Mouse (Mus musculus): Measurements from ENCODE around the gene H2-Eb1. TPM values are rescaled to one million over a fixed set of nuclear protein-coding genes. Genes with fewer than 3 reads are reported as not detected.

H2-Eb1 gene
- total and polyA plus RNA-seq, 2 experiments from 2014 or later, result 0.52 to 4.1 TPM

DNA sequence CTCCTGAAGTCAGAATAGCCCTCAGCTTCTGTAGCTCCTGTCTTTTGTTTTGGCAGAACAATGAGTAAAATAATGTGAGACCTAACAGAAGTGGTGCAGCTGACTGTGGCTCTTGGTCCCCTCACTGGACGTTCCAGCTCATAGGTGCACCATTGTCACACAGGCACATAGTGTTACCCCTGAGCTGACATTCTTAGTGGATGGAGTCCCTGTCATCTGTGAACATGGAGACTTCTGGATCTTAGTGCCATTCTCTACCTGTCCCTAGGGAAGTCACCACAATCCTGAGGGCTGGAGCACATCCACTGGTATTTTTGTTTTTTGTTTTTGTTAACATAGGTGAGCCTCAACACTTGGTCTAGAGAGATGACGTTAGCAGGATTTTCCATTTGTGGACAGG is 34.7 kb upstream of the H2-Eb1 start:
- TF ChIP-seq CTCF (IDR thresholded peaks at IDR 0.05; ENCODE audit: low read depth), result no peak
- H3K4me3 ChIP-seq (ENCODE audit: low read length), result no peak overlapping the region
- H3K36me3 ChIP-seq (ENCODE audit: insufficient read depth, low read length), result no peaks in the 10 kb centered on the region
- no peak overlapping the region for H3K4me2 ChIP-seq (ENCODE audit: low read depth, low read length)
- no peaks in the 10 kb centered on the region for H3K27me3 ChIP-seq (ENCODE audit: insufficient read depth, low read length)
- DNase-seq (ENCODE audit: low spot score), result no peak
- ATAC-seq, result no peak
- H3K9ac ChIP-seq (replicated peaks; ENCODE audit: low read length), result no peak overlapping the region
- H3K27ac ChIP-seq, result no peak overlapping the region
- no peaks in the 10 kb centered on the region for H3K9me3 ChIP-seq (ENCODE audit: low read length)
- 82% methylated on average over 2 of the region's 2 CpGs for WGBS
- no peaks in the 10 kb centered on the region for H3K4me1 ChIP-seq (ENCODE audit: insufficient read depth, low read length)

DNA sequence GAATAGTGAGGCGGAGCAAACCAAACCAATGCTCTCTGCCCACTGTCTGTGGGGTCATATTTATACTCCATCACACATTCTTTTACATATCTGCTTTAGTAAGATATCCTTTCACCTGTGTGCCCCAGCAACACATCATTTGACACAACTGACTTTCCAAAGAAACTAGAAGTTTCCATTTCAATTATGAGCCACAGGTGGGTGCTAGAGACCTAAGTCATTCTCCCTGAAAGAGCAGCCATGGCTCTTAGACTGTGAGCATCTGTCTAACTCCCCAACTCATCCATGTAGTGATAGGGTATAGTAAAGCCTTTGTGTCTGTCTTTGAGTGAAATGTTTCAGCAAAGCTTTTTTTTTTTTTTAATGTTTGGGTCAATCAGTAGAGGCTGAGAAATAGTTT is 33.6 kb upstream of the H2-Eb1 start:
- Histone ChIP-seq H3K36me3 (ENCODE audit: insufficient read depth, low read length) (no peaks in the 10 kb centered on the region), H3K9ac (replicated peaks; ENCODE audit: low read length) (no peak overlapping the region), H3K4me3 (ENCODE audit: low read length) (no peak overlapping the region), H3K4me1 (ENCODE audit: insufficient read depth, low read length) (no peaks in the 10 kb centered on the region), H3K4me2 (ENCODE audit: low read depth, low read length) (no peak overlapping the region), H3K27me3 (ENCODE audit: insufficient read depth, low read length) (no peaks in the 10 kb centered on the region), H3K9me3 (ENCODE audit: low read length) (no peaks in the 10 kb centered on the region), H3K27ac (no peak overlapping the region)
- no peak for TF ChIP-seq CTCF (IDR thresholded peaks at IDR 0.05; ENCODE audit: low read depth)
- DNase-seq (ENCODE audit: low spot score) (no peak), ATAC-seq (no peak)
- WGBS, result 92% methylated on average over 1 of the region's 1 CpGs

DNA sequence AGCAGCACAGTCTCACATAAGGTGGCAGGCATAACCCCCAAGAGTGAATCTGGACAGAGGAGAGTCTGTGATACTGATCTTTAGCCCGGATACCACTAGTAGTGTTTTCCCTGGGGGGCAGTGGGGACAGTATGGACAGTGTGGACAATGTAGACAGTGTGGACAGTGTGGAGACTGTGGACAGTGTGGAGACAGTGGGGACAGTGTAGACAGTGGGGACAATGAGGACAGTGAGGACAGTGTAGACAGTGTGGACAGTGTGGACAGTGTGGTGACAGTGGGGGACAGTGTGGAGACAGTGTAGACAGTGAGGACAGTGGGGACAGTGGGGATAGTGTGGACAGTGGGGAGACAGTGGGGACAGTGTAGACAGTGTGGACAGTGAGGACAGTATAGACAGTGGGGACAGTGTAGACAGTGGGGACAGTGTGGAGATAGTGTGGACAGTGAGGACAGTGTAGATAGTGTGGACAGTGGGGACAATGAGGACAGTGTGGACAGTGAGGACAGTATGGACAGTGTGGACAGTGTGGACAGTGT is 25.1 kb upstream of the H2-Eb1 start:
- 0 out of 2 replicates have a peak, but pooled peaks have one; percentile 32 for ATAC-seq
- H3K9ac ChIP-seq (replicated peaks; ENCODE audit: low read length), result no peak overlapping the region
- H3K36me3 ChIP-seq (ENCODE audit: insufficient read depth, low read length), result no peaks in the 10 kb centered on the region
- no peaks in the 10 kb centered on the region for H3K4me1 ChIP-seq (ENCODE audit: insufficient read depth, low read length)
- H3K4me3 ChIP-seq (ENCODE audit: low read length), result no peak overlapping the region
- no peaks in the 10 kb centered on the region for H3K9me3 ChIP-seq (ENCODE audit: low read length)
- no peaks in the 10 kb centered on the region for H3K27me3 ChIP-seq (ENCODE audit: insufficient read depth, low read length)
- no peak for TF ChIP-seq CTCF (IDR thresholded peaks at IDR 0.05; ENCODE audit: low read depth)
- no peak overlapping the region for H3K4me2 ChIP-seq (ENCODE audit: low read depth, low read length)
- 81% methylated on average over 1 of the region's 1 CpGs for WGBS
- no peak overlapping the region for H3K27ac ChIP-seq
- DNase-seq (ENCODE audit: low spot score), result no peak

DNA sequence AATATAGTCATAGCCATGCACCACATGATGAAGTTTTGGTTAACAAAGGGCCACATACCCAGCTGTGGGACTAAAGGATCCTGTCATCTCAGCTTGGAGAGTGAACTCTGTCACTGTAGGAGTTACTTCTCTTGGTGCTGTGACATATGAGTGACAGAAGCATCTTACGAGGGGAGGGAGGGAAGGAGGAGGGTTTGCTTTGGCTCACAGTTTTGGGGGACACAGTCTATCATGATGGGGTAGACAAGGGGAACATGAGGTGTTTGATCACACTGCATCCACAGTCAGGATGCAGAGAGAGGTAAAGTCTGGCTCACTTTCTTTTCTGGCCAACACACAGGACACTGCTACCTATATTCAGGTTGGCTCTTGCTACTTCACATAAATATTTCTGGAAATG is 23.8 kb upstream of the H2-Eb1 start:
- Histone ChIP-seq H3K9me3 (ENCODE audit: low read length) (no peaks in the 10 kb centered on the region), H3K4me2 (ENCODE audit: low read depth, low read length) (no peak overlapping the region), H3K4me1 (ENCODE audit: insufficient read depth, low read length) (no peaks in the 10 kb centered on the region), H3K27ac (no peak overlapping the region), H3K27me3 (ENCODE audit: insufficient read depth, low read length) (no peaks in the 10 kb centered on the region), H3K36me3 (ENCODE audit: insufficient read depth, low read length) (no peaks in the 10 kb centered on the region), H3K9ac (replicated peaks; ENCODE audit: low read length) (no peak overlapping the region), H3K4me3 (ENCODE audit: low read length) (no peak overlapping the region)
- 62% methylated on average over 1 of the region's 1 CpGs for WGBS
- DNase-seq (ENCODE audit: low spot score) (no peak), ATAC-seq (no peak)
- TF ChIP-seq CTCF (IDR thresholded peaks at IDR 0.05; ENCODE audit: low read depth), result no peak

DNA sequence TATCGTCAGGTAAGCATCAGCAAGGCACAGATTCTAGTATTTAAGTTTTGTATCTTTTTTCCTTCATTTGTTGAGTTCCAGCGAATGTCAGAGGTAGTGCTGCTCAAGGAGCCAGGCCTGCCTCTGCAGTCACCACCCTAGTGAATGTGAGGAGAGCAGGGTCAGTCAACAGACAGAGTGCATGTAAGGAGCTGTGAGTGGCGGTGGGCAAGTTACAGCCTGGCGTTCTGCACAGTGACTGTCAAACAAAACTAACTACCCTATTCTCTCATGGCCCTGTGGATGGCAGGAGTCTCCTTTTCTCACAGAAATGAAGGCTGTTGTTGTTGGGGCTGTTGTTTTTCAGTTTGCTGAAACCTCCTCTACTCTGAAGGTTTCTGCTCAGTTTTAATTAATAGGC is 20.3 kb upstream of the H2-Eb1 start:
- WGBS, result 83% methylated on average over 4 of the region's 4 CpGs
- H3K4me3 ChIP-seq (ENCODE audit: low read length), result no peak overlapping the region
- no peaks in the 10 kb centered on the region for H3K36me3 ChIP-seq (ENCODE audit: insufficient read depth, low read length)
- no peak overlapping the region for H3K27ac ChIP-seq
- no peaks in the 10 kb centered on the region for H3K9me3 ChIP-seq (ENCODE audit: low read length)
- ATAC-seq (no peak), DNase-seq (ENCODE audit: low spot score) (no peak)
- H3K4me1 ChIP-seq (ENCODE audit: insufficient read depth, low read length), result no peaks in the 10 kb centered on the region
- no peak overlapping the region for H3K9ac ChIP-seq (replicated peaks; ENCODE audit: low read length)
- no peaks in the 10 kb centered on the region for H3K27me3 ChIP-seq (ENCODE audit: insufficient read depth, low read length)
- H3K4me2 ChIP-seq (ENCODE audit: low read depth, low read length), result no peak overlapping the region
- TF ChIP-seq CTCF (IDR thresholded peaks at IDR 0.05; ENCODE audit: low read depth), result no peak

DNA sequence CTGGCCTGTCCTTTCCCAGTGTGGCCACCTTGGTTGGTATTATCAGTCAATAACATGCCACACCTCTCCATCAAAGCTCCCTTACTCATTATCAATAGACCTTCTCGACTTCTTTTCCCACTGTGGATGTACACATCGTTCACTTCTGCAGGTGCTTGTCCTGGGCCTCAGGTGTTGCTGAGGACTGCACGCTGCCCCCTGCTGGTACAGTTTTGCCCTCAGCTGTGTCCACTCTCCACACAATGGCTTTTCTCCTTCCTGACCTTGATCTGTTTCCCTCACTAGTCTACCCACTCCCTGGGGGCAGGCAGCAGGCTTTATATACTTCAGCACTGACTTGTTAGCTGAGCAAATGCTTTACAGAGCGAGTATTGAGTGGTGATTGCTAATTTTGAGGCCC is 19.8 kb upstream of the H2-Eb1 start:
- Histone ChIP-seq H3K4me3 (ENCODE audit: low read length) (no peak overlapping the region), H3K4me1 (ENCODE audit: insufficient read depth, low read length) (no peaks in the 10 kb centered on the region), H3K4me2 (ENCODE audit: low read depth, low read length) (no peak overlapping the region), H3K9me3 (ENCODE audit: low read length) (no peaks in the 10 kb centered on the region), H3K27ac (no peak overlapping the region), H3K36me3 (ENCODE audit: insufficient read depth, low read length) (no peaks in the 10 kb centered on the region), H3K27me3 (ENCODE audit: insufficient read depth, low read length) (no peaks in the 10 kb centered on the region), H3K9ac (replicated peaks; ENCODE audit: low read length) (no peak overlapping the region)
- TF ChIP-seq CTCF (IDR thresholded peaks at IDR 0.05; ENCODE audit: low read depth), result peak; percentile 45
- DNase-seq (ENCODE audit: low spot score) (no peak), ATAC-seq (no peak)
- 42% methylated on average over 4 of the region's 4 CpGs for WGBS

DNA sequence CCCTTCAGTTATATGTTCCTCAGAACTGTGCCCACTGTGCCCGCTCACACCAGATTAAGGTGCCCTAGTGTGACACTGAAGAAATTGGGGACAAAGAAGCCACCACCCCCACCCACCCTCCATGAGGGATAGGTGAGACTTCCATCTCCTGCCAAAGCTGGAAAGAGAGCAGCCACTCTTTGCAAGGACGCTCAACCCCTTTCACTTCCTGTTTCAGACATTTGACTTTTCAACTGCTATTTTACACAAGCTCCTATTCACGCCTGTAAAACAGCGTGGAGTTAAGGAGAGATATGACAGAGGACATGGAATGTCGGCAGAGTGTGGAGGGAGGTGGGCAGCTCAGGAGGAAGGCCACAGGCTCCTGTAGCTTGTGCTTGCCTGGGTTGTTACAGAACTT is 19.2 kb upstream of the H2-Eb1 start:
- Histone ChIP-seq H3K36me3 (ENCODE audit: insufficient read depth, low read length) (no peaks in the 10 kb centered on the region), H3K9ac (replicated peaks; ENCODE audit: low read length) (no peak overlapping the region), H3K27ac (no peak overlapping the region), H3K4me1 (ENCODE audit: insufficient read depth, low read length) (no peaks in the 10 kb centered on the region), H3K9me3 (ENCODE audit: low read length) (no peaks in the 10 kb centered on the region), H3K4me2 (ENCODE audit: low read depth, low read length) (no peak overlapping the region), H3K4me3 (ENCODE audit: low read length) (no peak overlapping the region), H3K27me3 (ENCODE audit: insufficient read depth, low read length) (no peaks in the 10 kb centered on the region)
- no peak for TF ChIP-seq CTCF (IDR thresholded peaks at IDR 0.05; ENCODE audit: low read depth)
- no peak for ATAC-seq
- DNase-seq (ENCODE audit: low spot score), result no peak
- 85% methylated on average over 5 of the region's 5 CpGs for WGBS
